Mouse (Mus musculus): ENCODE measurements at regions not wholly inside any gene's neighbourhood (a gene's known extent, or its start where the extent isn't known, plus 50 kb on each side); places are given as distances from the start of the nearest gene placed in this dataset.

- Histone ChIP-seq H3K4me2 (ENCODE audit: low read depth) (no peak overlapping the region), H3K9me3 (ENCODE audit: low read length) (no peaks in the 10 kb centered on the region), H3K4me1 (ENCODE audit: insufficient read depth) (no peaks in the 10 kb centered on the region), H3K4me3 (ENCODE audit: low read depth, low read length) (no peak overlapping the region), H3K9ac (no peak overlapping the region), H3K27me3 (ENCODE audit: insufficient read depth, low read length) (no peaks in the 10 kb centered on the region), H3K36me3 (ENCODE audit: insufficient read depth) (no peaks in the 10 kb centered on the region), H3K27ac (ENCODE audit: low read depth, low read length) (no peak overlapping the region)
- DNase-seq (no peak), ATAC-seq (no peak)
- TF ChIP-seq CTCF (IDR thresholded peaks at IDR 0.05; ENCODE audit: low read depth) = no peak
- WGBS = 94% methylated on average over 1 of the region's 1 CpGs
Measured at GRCm38 (mm10) chr10:38623399-38623798, 198.2 kb downstream of the Rfpl4b start.

DNA sequence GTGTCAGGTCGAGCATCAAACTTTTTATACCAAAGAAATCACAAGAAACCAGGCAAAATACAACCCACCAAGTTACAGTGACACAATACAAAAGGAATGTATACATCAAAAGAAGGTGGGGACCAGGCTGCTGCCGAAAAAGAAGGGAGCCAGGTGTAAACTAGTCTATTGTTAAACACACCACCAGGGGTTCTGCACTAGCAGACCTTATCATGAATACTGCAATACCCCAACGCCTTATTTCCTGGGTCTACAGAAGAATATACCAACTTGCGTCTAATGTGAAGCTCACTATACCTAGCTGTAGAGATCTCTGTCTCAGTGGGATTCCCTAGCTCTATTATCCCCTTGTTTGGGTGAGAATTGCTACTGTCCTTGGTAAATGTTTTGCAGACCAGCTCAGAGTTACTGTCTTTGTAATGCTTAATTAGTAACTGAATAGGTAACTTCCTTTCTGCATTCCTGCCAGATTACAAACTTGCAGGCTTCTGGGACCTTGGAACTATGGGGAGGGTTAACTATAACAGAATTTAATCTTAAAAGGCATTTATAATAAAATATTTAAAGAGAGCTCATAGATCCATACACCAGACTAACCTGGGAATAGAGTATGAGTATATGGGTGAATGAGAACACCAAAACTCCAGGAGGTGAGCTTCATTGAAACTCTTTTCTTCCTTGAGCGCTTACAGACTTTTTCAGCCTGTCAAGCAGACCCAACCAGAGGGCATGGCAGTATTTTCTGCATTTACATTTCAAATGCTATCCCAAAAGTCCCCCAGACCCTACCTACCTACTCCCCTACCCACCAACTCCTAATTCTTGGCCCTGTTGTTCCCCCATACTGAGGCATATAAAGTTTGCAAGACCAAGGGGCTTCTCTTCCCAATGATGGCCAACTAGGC, 211.7 kb downstream of the Rfpl4b start:
- Histone ChIP-seq H3K4me1 (ENCODE audit: insufficient read depth) (no peaks in the 10 kb centered on the region), H3K4me2 (ENCODE audit: low read depth) (no peak overlapping the region), H3K27me3 (ENCODE audit: insufficient read depth, low read length) (no peaks in the 10 kb centered on the region), H3K27ac (ENCODE audit: low read depth, low read length) (no peak overlapping the region), H3K9me3 (ENCODE audit: low read length) (no peaks in the 10 kb centered on the region), H3K9ac (no peak overlapping the region), H3K4me3 (ENCODE audit: low read depth, low read length) (no peak overlapping the region), H3K36me3 (ENCODE audit: insufficient read depth) (no peaks in the 10 kb centered on the region)
- DNase-seq (no peak), ATAC-seq (no peak)
- 75% methylated on average over 5 of the region's 5 CpGs for WGBS
- no peak for TF ChIP-seq CTCF (IDR thresholded peaks at IDR 0.05; ENCODE audit: low read depth)

DNA sequence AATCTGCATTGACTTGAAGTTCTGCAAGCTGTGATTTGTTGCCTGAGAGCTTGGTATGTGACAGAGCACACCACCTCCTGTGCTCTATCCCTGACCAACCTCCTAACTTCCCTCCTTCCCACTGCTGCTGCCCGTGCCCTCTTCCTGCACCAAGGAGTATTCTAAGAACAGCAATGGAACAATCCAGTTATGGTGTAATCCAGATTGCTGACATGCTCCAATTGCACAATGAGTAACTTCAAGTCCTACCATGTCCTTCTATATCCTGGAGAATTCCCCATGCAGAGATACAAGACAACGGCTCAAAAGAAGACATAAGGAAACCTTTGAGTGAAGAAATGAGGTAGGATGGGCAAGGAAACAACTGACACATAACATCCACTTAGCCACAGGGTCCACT, 235.5 kb downstream of the Rfpl4b start:
- DNase-seq (no peak), ATAC-seq (no peak)
- 88% methylated on average over 2 of the region's 2 CpGs for WGBS
- Histone ChIP-seq H3K9ac (no peak overlapping the region), H3K9me3 (ENCODE audit: low read length) (no peaks in the 10 kb centered on the region), H3K4me3 (ENCODE audit: low read depth, low read length) (no peak overlapping the region), H3K27ac (ENCODE audit: low read depth, low read length) (no peak overlapping the region), H3K36me3 (ENCODE audit: insufficient read depth) (no peaks in the 10 kb centered on the region), H3K27me3 (ENCODE audit: insufficient read depth, low read length) (no peaks in the 10 kb centered on the region), H3K4me2 (ENCODE audit: low read depth) (no peak overlapping the region), H3K4me1 (ENCODE audit: insufficient read depth) (no peaks in the 10 kb centered on the region)
- TF ChIP-seq CTCF (IDR thresholded peaks at IDR 0.05; ENCODE audit: low read depth) = no peak

- Histone ChIP-seq H3K27ac (ENCODE audit: low read depth, low read length) (no peak overlapping the region), H3K4me1 (ENCODE audit: insufficient read depth) (peaks cover 4% of the 10 kb centered on the region; the same call in 1 of the 2 replicates), H3K9ac (no peak overlapping the region), H3K4me2 (ENCODE audit: low read depth) (no peak overlapping the region), H3K36me3 (ENCODE audit: insufficient read depth) (no peaks in the 10 kb centered on the region), H3K27me3 (ENCODE audit: insufficient read depth, low read length) (no peaks in the 10 kb centered on the region), H3K4me3 (ENCODE audit: low read depth, low read length) (no peak overlapping the region), H3K9me3 (ENCODE audit: low read length) (no peaks in the 10 kb centered on the region)
- no peak for DNase-seq
- WGBS = 76% methylated on average over 1 of the region's 1 CpGs
- ATAC-seq = no peak
- no peak for TF ChIP-seq CTCF (IDR thresholded peaks at IDR 0.05; ENCODE audit: low read depth)
Measured at GRCm38 (mm10) chr10:38575726-38576125, 245.9 kb downstream of the Rfpl4b start.

- Histone ChIP-seq H3K4me2 (ENCODE audit: low read depth) (no peak overlapping the region), H3K36me3 (ENCODE audit: insufficient read depth) (no peaks in the 10 kb centered on the region), H3K9me3 (ENCODE audit: low read length) (no peaks in the 10 kb centered on the region), H3K27ac (ENCODE audit: low read depth, low read length) (peak overlapping the region; percentile 72; the same call in 1 of the 2 replicates), H3K27me3 (ENCODE audit: insufficient read depth, low read length) (no peaks in the 10 kb centered on the region), H3K4me1 (ENCODE audit: insufficient read depth) (peaks cover 4% of the 10 kb centered on the region; the same call in 1 of the 2 replicates), H3K4me3 (ENCODE audit: low read depth, low read length) (no peak overlapping the region), H3K9ac (no peak overlapping the region)
- WGBS = 93% methylated on average over 1 of the region's 1 CpGs
- no peak for TF ChIP-seq CTCF (IDR thresholded peaks at IDR 0.05; ENCODE audit: low read depth)
- no peak for DNase-seq
- ATAC-seq = peak; percentile 53
Measured at GRCm38 (mm10) chr10:38573728-38574127, 247.9 kb downstream of the Rfpl4b start.

DNA sequence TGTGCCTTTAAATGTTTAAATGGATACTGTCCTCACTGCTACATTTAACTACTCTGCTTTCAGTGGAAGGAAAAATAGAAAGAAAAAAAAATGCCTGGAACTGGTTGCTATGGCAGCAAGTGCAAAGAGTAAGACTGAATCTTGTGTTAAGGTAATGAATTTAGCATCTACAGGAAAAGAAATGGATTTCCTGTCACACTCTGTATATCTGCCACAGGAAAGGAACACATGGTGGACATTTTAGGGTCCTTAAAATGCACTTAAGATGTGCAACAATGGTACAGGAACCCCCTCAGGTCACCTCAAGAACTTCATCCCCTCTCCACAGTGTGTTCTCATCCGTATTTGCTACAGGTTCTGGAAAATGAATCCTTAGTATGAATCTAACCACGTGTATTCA, 248.4 kb downstream of the Rfpl4b start:
- 47% methylated on average over 2 of the region's 2 CpGs for WGBS
- no peak for TF ChIP-seq CTCF (IDR thresholded peaks at IDR 0.05; ENCODE audit: low read depth)
- no peaks in the 10 kb centered on the region for H3K27me3 ChIP-seq (ENCODE audit: insufficient read depth, low read length)
- H3K4me2 ChIP-seq (ENCODE audit: low read depth) = no peak overlapping the region
- H3K4me3 ChIP-seq (ENCODE audit: low read depth, low read length) = no peak overlapping the region
- H3K9me3 ChIP-seq (ENCODE audit: low read length) = no peaks in the 10 kb centered on the region
- H3K9ac ChIP-seq = no peak overlapping the region
- peak overlapping the region; percentile 72 for H3K27ac ChIP-seq (ENCODE audit: low read depth, low read length)
- no peaks in the 10 kb centered on the region for H3K36me3 ChIP-seq (ENCODE audit: insufficient read depth)
- peaks cover 4% of the 10 kb centered on the region; the same call in 1 of the 2 replicates for H3K4me1 ChIP-seq (ENCODE audit: insufficient read depth)
- peak; percentile 65 for DNase-seq
- peak; percentile 94 for ATAC-seq

- DNase-seq (no peak), ATAC-seq (no peak)
- Histone ChIP-seq H3K27me3 (ENCODE audit: insufficient read depth, low read length) (no peaks in the 10 kb centered on the region), H3K9ac (no peak overlapping the region), H3K4me2 (ENCODE audit: low read depth) (no peak overlapping the region), H3K4me3 (ENCODE audit: low read depth, low read length) (no peak overlapping the region), H3K4me1 (ENCODE audit: insufficient read depth) (no peaks in the 10 kb centered on the region), H3K27ac (ENCODE audit: low read depth, low read length) (no peak overlapping the region), H3K36me3 (ENCODE audit: insufficient read depth) (no peaks in the 10 kb centered on the region), H3K9me3 (ENCODE audit: low read length) (no peaks in the 10 kb centered on the region)
- TF ChIP-seq CTCF (IDR thresholded peaks at IDR 0.05; ENCODE audit: low read depth) = no peak
- 98% methylated on average over 1 of the region's 1 CpGs for WGBS
Measured at GRCm38 (mm10) chr10:38567270-38567669, 254.3 kb downstream of the Rfpl4b start.

Data from forebrain, postnatal 0 days (tissue).